Mouse (Mus musculus) hindbrain, embryonic 15.5 days (tissue): ENCODE results near the gene Alox12b. TPM values are rescaled to one million over a fixed set of nuclear protein-coding genes. Genes with fewer than 3 reads are reported as not detected.

ENCODE experiments used
- ATAC-seq: fragments of 200-750 bp; cut with Nextera tagmentation; 2 replicates; pipeline ENCODE4 v1.8.0; 2017; ENCODE audit warnings: low read depth, moderate number of reproducible peaks, moderate TSS enrichment; ENCODE audit not compliant: low FRiP score
- H3K27ac ChIP-seq: fragments of 300-500 bp; sonication (generic); replicated peaks from 2 replicates; pipeline ENCODE4 v1.5.1; 2015; ENCODE audit warnings: mild to moderate bottlenecking, inconsistent platforms
- H3K27me3 ChIP-seq: fragments of 300-500 bp; sonication (generic); 2 replicates; pipeline ENCODE4 v1.6.1; 2015; ENCODE audit warnings: control low read depth, inconsistent platforms
- H3K36me3 ChIP-seq: fragments of 300-500 bp; sonication (generic); 2 replicates; pipeline ENCODE4 v1.6.1; 2015; ENCODE audit warnings: control low read depth, inconsistent platforms
- H3K4me1 ChIP-seq: fragments of 300-500 bp; sonication (generic); replicated peaks from 2 replicates; pipeline ENCODE4 v1.6.1; 2015; ENCODE audit warnings: control low read depth, inconsistent platforms
- H3K4me2 ChIP-seq: fragments of 300-500 bp; sonication (generic); 2 replicates; pipeline ENCODE4 v1.6.1; 2015; ENCODE audit warnings: moderate library complexity, mild to moderate bottlenecking, inconsistent platforms
- H3K4me3 ChIP-seq: fragments of 300-500 bp; sonication (generic); 2 replicates; pipeline ENCODE4 v1.5.1; 2015; ENCODE audit warnings: mild to moderate bottlenecking, inconsistent platforms
- H3K9ac ChIP-seq: fragments of 300-500 bp; sonication (generic); 2 replicates; pipeline ENCODE4 v1.6.1; 2015; ENCODE audit warnings: inconsistent platforms
- H3K9me3 ChIP-seq: fragments of 300-500 bp; sonication (generic); 2 replicates; pipeline ENCODE4 v1.6.1; 2016; ENCODE audit warnings: control low read depth, inconsistent platforms
- WGBS: fragments of 180-500 bp; shearing (Covaris S2); methylation state at CpG from one replicate; pipeline ENCODE4 v1.1.7; 2015; 5-methylcytosine and 5-hydroxymethylcytosine counted together
- polyA plus RNA-seq: library from polyadenylated mRNA; unstranded; fragments of >200 nt; fragmentation: Nextera tagmentation; extraction: Ambion mirVana; gene quantifications from 2 replicates; pipeline ENCODE4 v1.2.1, GENCODE M21; 2015

Gene Alox12b
- polyA plus RNA-seq, 1 experiment from 2014 or later: 0.35 TPM

- WGBS: 86% methylated on average over 5 of the region's 5 CpGs
- no peaks in the 10 kb centered on the region for H3K36me3 ChIP-seq
- H3K9me3 ChIP-seq: no peaks in the 10 kb centered on the region
- no peaks in the 10 kb centered on the region for H3K4me1 ChIP-seq
- no peak for ATAC-seq
- H3K4me2 ChIP-seq: no peak overlapping the region
- H3K9ac ChIP-seq: no peak overlapping the region
- H3K27ac ChIP-seq: no peak overlapping the region
- no peak overlapping the region for H3K4me3 ChIP-seq
- no peaks in the 10 kb centered on the region for H3K27me3 ChIP-seq
These were observed 28.2 kb downstream of the Alox12b start for GRCm38 (mm10) chr11:69185031-69185430.

GRCm38 (mm10) chr11:69185936-69186335 lies 29.1 kb downstream of the Alox12b start:
- Histone ChIP-seq H3K4me1 (no peaks in the 10 kb centered on the region), H3K9ac (no peak overlapping the region), H3K36me3 (no peaks in the 10 kb centered on the region), H3K27ac (no peak overlapping the region), H3K9me3 (no peaks in the 10 kb centered on the region), H3K4me2 (no peak overlapping the region), H3K27me3 (no peaks in the 10 kb centered on the region), H3K4me3 (no peak overlapping the region)
- WGBS: 82% methylated on average over 6 of the region's 6 CpGs
- no peak for ATAC-seq

GRCm38 (mm10) chr11:69192840-69193239 lies 36.1 kb downstream of the Alox12b start:
- no peak overlapping the region for H3K9ac ChIP-seq
- no peak overlapping the region for H3K27ac ChIP-seq
- H3K36me3 ChIP-seq: no peaks in the 10 kb centered on the region
- no peak overlapping the region for H3K4me3 ChIP-seq
- 8% methylated on average over 1 of the region's 1 CpGs for whole genome bisulfite sequencing
- H3K27me3 ChIP-seq: peaks cover 15% of the 10 kb centered on the region
- H3K9me3 ChIP-seq: no peaks in the 10 kb centered on the region
- H3K4me2 ChIP-seq: no peak overlapping the region
- no peak for ATAC-seq
- H3K4me1 ChIP-seq: peaks cover 8% of the 10 kb centered on the region

GRCm38 (mm10) chr11:69196766-69197165 lies 40.0 kb downstream of the Alox12b start:
- Histone ChIP-seq H3K36me3 (no peaks in the 10 kb centered on the region), H3K4me3 (peak overlapping the region; percentile 28), H3K4me2 (peak overlapping the region; percentile 51), H3K9me3 (no peaks in the 10 kb centered on the region), H3K27me3 (peaks cover 23% of the 10 kb centered on the region), H3K4me1 (peaks cover 8% of the 10 kb centered on the region), H3K27ac (no peak overlapping the region), H3K9ac (peak overlapping the region; percentile 5; the same call in 1 of the 2 replicates)
- no peak for ATAC-seq
- WGBS: 13% methylated on average over 5 of the region's 5 CpGs

GRCm38 (mm10) chr11:69197194-69197593 lies 40.4 kb downstream of the Alox12b start:
- WGBS: 1% methylated on average over 14 of the region's 14 CpGs
- peaks cover 8% of the 10 kb centered on the region for H3K4me1 ChIP-seq
- peak overlapping the region; percentile 51 for H3K4me2 ChIP-seq
- peaks cover 23% of the 10 kb centered on the region for H3K27me3 ChIP-seq
- H3K9me3 ChIP-seq: no peaks in the 10 kb centered on the region
- peak overlapping the region; percentile 5; the same call in 1 of the 2 replicates for H3K9ac ChIP-seq
- ATAC-seq: no peak
- no peak overlapping the region for H3K27ac ChIP-seq
- no peaks in the 10 kb centered on the region for H3K36me3 ChIP-seq
- H3K4me3 ChIP-seq: peak overlapping the region; percentile 28

GRCm38 (mm10) chr11:69197743-69198142 lies 41.0 kb downstream of the Alox12b start, which contains the start of gene Alox8:
Alox8 (minus strand) TSS chr11:69197843.
- no peak for ATAC-seq
- Histone ChIP-seq H3K4me1 (peaks cover 8% of the 10 kb centered on the region), H3K4me2 (peak within 1 kb of the TSS; percentile 51), H3K36me3 (no peaks in the 10 kb centered on the region), H3K27ac (no peak within 1 kb of the TSS), H3K4me3 (peak within 1 kb of the TSS; percentile 28), H3K27me3 (peaks cover 23% of the 10 kb centered on the region), H3K9ac (peak within 1 kb of the TSS; percentile 5; the same call in 1 of the 2 replicates), H3K9me3 (no peaks in the 10 kb centered on the region)
- 38% methylated on average over 6 of the region's 6 CpGs for WGBS

GRCm38 (mm10) chr11:69199251-69199650 lies 42.5 kb downstream of the Alox12b start:
- Histone ChIP-seq H3K27me3 (peaks cover 23% of the 10 kb centered on the region), H3K27ac (no peak overlapping the region), H3K9me3 (no peaks in the 10 kb centered on the region), H3K4me3 (no peak overlapping the region), H3K9ac (no peak overlapping the region), H3K36me3 (no peaks in the 10 kb centered on the region), H3K4me2 (no peak overlapping the region), H3K4me1 (peaks cover 8% of the 10 kb centered on the region)
- ATAC-seq: no peak
- WGBS: 86% methylated on average over 1 of the region's 1 CpGs

GRCm38 (mm10) chr11:69200231-69200630 lies 43.4 kb downstream of the Alox12b start:
- H3K9me3 ChIP-seq: no peaks in the 10 kb centered on the region
- H3K4me1 ChIP-seq: peaks cover 8% of the 10 kb centered on the region
- 78% methylated on average over 6 of the region's 6 CpGs for WGBS
- H3K27ac ChIP-seq: no peak overlapping the region
- ATAC-seq: no peak
- H3K4me3 ChIP-seq: no peak overlapping the region
- H3K9ac ChIP-seq: no peak overlapping the region
- H3K36me3 ChIP-seq: no peaks in the 10 kb centered on the region
- peaks cover 23% of the 10 kb centered on the region for H3K27me3 ChIP-seq
- no peak overlapping the region for H3K4me2 ChIP-seq

- Histone ChIP-seq H3K9me3 (no peaks in the 10 kb centered on the region), H3K27me3 (peaks cover 12% of the 10 kb centered on the region), H3K4me1 (no peaks in the 10 kb centered on the region), H3K4me2 (no peak overlapping the region), H3K36me3 (no peaks in the 10 kb centered on the region), H3K9ac (no peak overlapping the region), H3K27ac (no peak overlapping the region), H3K4me3 (no peak overlapping the region)
- 83% methylated on average over 13 of the region's 13 CpGs for WGBS
- ATAC-seq: no peak
These were observed 45.9 kb downstream of the Alox12b start for GRCm38 (mm10) chr11:69202469-69203230.

GRCm38 (mm10) chr11:69211431-69211830 lies 54.6 kb downstream of the Alox12b start:
- H3K27ac ChIP-seq: 0 out of 2 replicates have a peak overlapping the region, but pooled peaks have one; percentile 42
- peak; percentile 68; the same call in 1 of the 2 replicates for ATAC-seq

GRCm38 (mm10) chr11:69217411-69217810 lies 60.6 kb downstream of the Alox12b start:
- H3K27ac ChIP-seq: no peak overlapping the region
- no peaks in the 10 kb centered on the region for H3K27me3 ChIP-seq
- WGBS: 86% methylated on average over 5 of the region's 5 CpGs
- H3K36me3 ChIP-seq: no peaks in the 10 kb centered on the region
- H3K9ac ChIP-seq: no peak overlapping the region
- no peak overlapping the region for H3K4me3 ChIP-seq
- H3K9me3 ChIP-seq: no peaks in the 10 kb centered on the region
- no peak for ATAC-seq
- no peaks in the 10 kb centered on the region for H3K4me1 ChIP-seq
- H3K4me2 ChIP-seq: no peak overlapping the region

More at GRCm38 (mm10) chr11:69211431-69211830, 54.6 kb downstream of the Alox12b start:
- H3K9me3 ChIP-seq: no peaks in the 10 kb centered on the region
- H3K36me3 ChIP-seq: no peaks in the 10 kb centered on the region
- H3K4me1 ChIP-seq: no peaks in the 10 kb centered on the region
- WGBS: 32% methylated on average over 2 of the region's 2 CpGs
- peak overlapping the region; percentile 38 for H3K4me3 ChIP-seq
- H3K27me3 ChIP-seq: 0 out of 2 replicates have a peak, but pooled peaks cover 3% of the 10 kb centered on the region
- H3K4me2 ChIP-seq: peak overlapping the region; percentile 46
- H3K9ac ChIP-seq: peak overlapping the region; percentile 36; the same call in 1 of the 2 replicates

- no peak overlapping the region for H3K4me3 ChIP-seq
- H3K36me3 ChIP-seq: no peaks in the 10 kb centered on the region
- no peaks in the 10 kb centered on the region for H3K4me1 ChIP-seq
- H3K27ac ChIP-seq: no peak overlapping the region
- ATAC-seq: no peak
- H3K4me2 ChIP-seq: no peak overlapping the region
- H3K9ac ChIP-seq: no peak overlapping the region
- WGBS: 70% methylated on average over 2 of the region's 2 CpGs
- H3K27me3 ChIP-seq: no peaks in the 10 kb centered on the region
- no peaks in the 10 kb centered on the region for H3K9me3 ChIP-seq
These were observed 61.9 kb downstream of the Alox12b start for GRCm38 (mm10) chr11:69218661-69219060.
